Mouse (Mus musculus) spleen, postnatal 14 days (tissue): ENCODE measurements around the gene Pyy.

ENCODE experiments used
- DNase-seq, 2 experiments: peaks; one replicate each; pipeline ENCODE4 v3.0.0; 2021 to 2022; ENCODE audit warnings: low spot score in 2 of 2

Pyy gene

GRCm38 (mm10) chr11:102095676-102096075 is 12.0 kb downstream of the Pyy start:
- DNase-seq: no peak

- peak; percentile 55 to 62 for DNase-seq
Measured at GRCm38 (mm10) chr11:102089088-102089808, 18.4 kb downstream of the Pyy start.

GRCm38 (mm10) chr11:102087931-102088898 is 19.4 kb downstream of the Pyy start, which contains the start of gene Mpp2:
Gene Mpp2 (minus strand): TSS chr11:102088515.
- DNase-seq: peak; percentile 67 to 73

GRCm38 (mm10) chr11:102087081-102087751 is 20.4 kb downstream of the Pyy start:
- DNase-seq: peak; percentile 54 to 66

GRCm38 (mm10) chr11:102086331-102086730 is 21.3 kb downstream of the Pyy start:
- DNase-seq: peak in 1 of 2 experiments; percentile 21

GRCm38 (mm10) chr11:102084159-102084558 is 23.5 kb downstream of the Pyy start:
- DNase-seq: no peak

GRCm38 (mm10) chr11:102083193-102083592 is 24.4 kb downstream of the Pyy start:
- no peak for DNase-seq

GRCm38 (mm10) chr11:102082322-102082721 is 25.3 kb downstream of the Pyy start:
- no peak for DNase-seq

GRCm38 (mm10) chr11:102073722-102074121 is 33.9 kb downstream of the Pyy start:
- DNase-seq: no peak

- no peak for DNase-seq
Measured at GRCm38 (mm10) chr11:102072729-102073128, 34.9 kb downstream of the Pyy start.

GRCm38 (mm10) chr11:102070426-102070825 is 37.2 kb downstream of the Pyy start:
- no peak for DNase-seq

GRCm38 (mm10) chr11:102069633-102070032 is 38.0 kb downstream of the Pyy start:
- no peak for DNase-seq

- DNase-seq: no peak
Measured at GRCm38 (mm10) chr11:102068969-102069368, 38.7 kb downstream of the Pyy start.

- no peak for DNase-seq
Measured at GRCm38 (mm10) chr11:102063076-102063475, 44.6 kb downstream of the Pyy start.

GRCm38 (mm10) chr11:102061941-102062473 is 45.6 kb downstream of the Pyy start:
- no peak for DNase-seq

- DNase-seq: peak; percentile 42 to 67
Measured at GRCm38 (mm10) chr11:102061236-102061940, 46.2 kb downstream of the Pyy start.
